Mouse (Mus musculus) hindbrain, embryonic 10.5 days (tissue): ENCODE data around the gene Clpp. TPM values are rescaled to one million over a fixed set of nuclear protein-coding genes. Genes with fewer than 3 reads are reported as not detected.

Experiments used
- DNase-seq: peaks from one replicate; pipeline ENCODE4 v3.0.0-alpha.2; 2017; ENCODE audit warnings: low spot score
- H3K27ac ChIP-seq: fragments of 300-500 bp; sonication (generic); 2 replicates; pipeline ENCODE4 v1.5.1; 2016; ENCODE audit warnings: mild to moderate bottlenecking, moderate library complexity
- H3K27me3 ChIP-seq: fragments of 300-500 bp; sonication (generic); 2 replicates; pipeline ENCODE4 v1.6.1; 2016; ENCODE audit warnings: mild to moderate bottlenecking; ENCODE audit not compliant: poor library complexity, insufficient read depth, severe bottlenecking
- H3K36me3 ChIP-seq: fragments of 300-500 bp; sonication (generic); 2 replicates; pipeline ENCODE4 v1.6.1; 2016; ENCODE audit warnings: mild to moderate bottlenecking, moderate library complexity
- H3K4me1 ChIP-seq: fragments of 300-500 bp; sonication (generic); replicated peaks from 2 replicates; pipeline ENCODE4 v1.6.1; 2016; ENCODE audit warnings: mild to moderate bottlenecking
- H3K4me3 ChIP-seq: fragments of 300-500 bp; sonication (generic); 2 replicates; pipeline ENCODE4 v1.5.1; 2016; ENCODE audit warnings: mild to moderate bottlenecking, moderate library complexity
- H3K9me3 ChIP-seq: fragments of 300-500 bp; sonication (generic); 2 replicates; pipeline ENCODE4 v1.6.1; 2016; ENCODE audit warnings: mild to moderate bottlenecking, moderate library complexity
- WGBS: fragments of 180-500 bp; shearing (Covaris S2); methylation state at CpG from one replicate; pipeline ENCODE4 v1.1.7; 2016; 5-methylcytosine and 5-hydroxymethylcytosine counted together
- polyA plus RNA-seq: library from polyadenylated mRNA; unstranded; fragments of >200 nt; fragmentation: Nextera tagmentation; extraction: Ambion mirVana; gene quantifications from 2 replicates; pipeline ENCODE4 v1.2.1, GENCODE M21; 2016

Clpp gene
- 166 and 170 TPM in 2 replicates for polyA plus RNA-seq

- peaks cover 37% of the 10 kb centered on the region for H3K36me3 ChIP-seq
- DNase-seq, result peak; percentile 94
- peak within 1 kb of the TSS; percentile 93 for H3K27ac ChIP-seq
- no peaks in the 10 kb centered on the region for H3K9me3 ChIP-seq
- peak within 1 kb of the TSS; percentile 87 for H3K4me3 ChIP-seq
- peaks cover 7% of the 10 kb centered on the region for H3K4me1 ChIP-seq
- H3K27me3 ChIP-seq, result no peaks in the 10 kb centered on the region
- under 1% methylated on average over 52 of the region's 52 CpGs for WGBS
Observed at GRCm38 (mm10) chr17:56990115-56990746, at the start of gene Clpp. Gene Clpp, plus strand, starts transcription at chr17:56990305.

- Histone ChIP-seq H3K27me3 (no peaks in the 10 kb centered on the region), H3K9me3 (no peaks in the 10 kb centered on the region), H3K4me3 (no peak overlapping the region), H3K36me3 (no peaks in the 10 kb centered on the region), H3K27ac (no peak overlapping the region), H3K4me1 (no peaks in the 10 kb centered on the region)
- peak; percentile 37 for DNase-seq
- WGBS, result 20% methylated on average over 3 of the region's 3 CpGs
Observed at GRCm38 (mm10) chr17:56950915-56951314, 39.2 kb upstream of the Clpp start.

- Histone ChIP-seq H3K27ac (no peak overlapping the region), H3K4me3 (no peak overlapping the region), H3K27me3 (no peaks in the 10 kb centered on the region), H3K4me1 (no peaks in the 10 kb centered on the region), H3K36me3 (no peaks in the 10 kb centered on the region), H3K9me3 (no peaks in the 10 kb centered on the region)
- WGBS, result 83% methylated on average over 1 of the region's 1 CpGs
- DNase-seq, result no peak
Observed at GRCm38 (mm10) chr17:56952639-56953038, 37.5 kb upstream of the Clpp start.

DNA sequence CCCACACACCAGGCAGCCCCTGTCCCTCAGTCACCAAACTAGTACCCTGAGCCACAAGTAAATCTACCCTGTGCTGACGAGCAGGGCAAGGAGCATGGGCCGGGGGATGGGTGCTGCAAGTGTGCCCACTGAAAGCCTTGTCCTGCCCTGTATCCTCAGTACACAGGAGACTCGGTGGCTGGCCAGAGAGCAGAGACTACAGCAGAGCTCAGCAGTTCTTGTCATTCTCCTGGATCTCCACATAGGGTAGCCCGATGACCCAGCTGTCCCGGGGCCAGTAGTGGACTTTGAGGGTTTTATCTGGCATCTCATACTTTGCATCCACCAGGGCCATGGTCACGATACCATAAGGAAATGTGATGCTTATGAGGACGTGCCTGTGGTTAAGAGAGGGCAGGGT lies 35.2 kb upstream of the Clpp start:
- Histone ChIP-seq H3K4me1 (0 out of 2 replicates have a peak, but pooled peaks cover 2% of the 10 kb centered on the region), H3K4me3 (no peak overlapping the region), H3K36me3 (no peaks in the 10 kb centered on the region), H3K27me3 (no peaks in the 10 kb centered on the region), H3K27ac (no peak overlapping the region), H3K9me3 (no peaks in the 10 kb centered on the region)
- WGBS, result 89% methylated on average over 7 of the region's 7 CpGs
- DNase-seq, result no peak

GRCm38 (mm10) chr17:56957763-56958429 lies 32.2 kb upstream of the Clpp start:
- DNase-seq, result no peak
- no peaks in the 10 kb centered on the region for H3K9me3 ChIP-seq
- 33% methylated on average over 11 of the region's 11 CpGs for WGBS
- H3K4me3 ChIP-seq, result no peak overlapping the region
- H3K36me3 ChIP-seq, result no peaks in the 10 kb centered on the region
- no peak overlapping the region for H3K27ac ChIP-seq
- 0 out of 2 replicates have a peak, but pooled peaks cover 2% of the 10 kb centered on the region for H3K4me1 ChIP-seq
- no peaks in the 10 kb centered on the region for H3K27me3 ChIP-seq

DNA sequence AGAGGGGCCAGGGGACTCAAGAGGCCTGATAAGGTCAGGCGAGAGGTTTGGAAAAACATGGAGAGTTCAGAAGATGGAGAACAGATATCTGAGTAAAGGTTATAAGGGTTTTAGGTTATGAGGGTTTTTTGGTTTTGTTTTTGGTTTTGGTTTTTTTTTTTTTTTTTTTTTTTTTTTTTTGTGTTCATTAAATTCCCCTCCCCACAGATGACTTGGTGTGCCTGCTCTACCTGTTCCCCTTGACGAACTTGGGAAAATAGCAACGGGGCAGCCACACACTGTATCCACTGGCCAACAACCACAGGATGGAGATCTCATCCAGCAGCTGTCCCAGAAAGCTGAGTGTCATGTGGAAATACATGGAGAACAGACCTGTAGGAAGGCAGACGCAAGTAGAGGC lies 31.4 kb upstream of the Clpp start:
- DNase-seq, result no peak
- Histone ChIP-seq H3K4me3 (no peak overlapping the region), H3K36me3 (no peaks in the 10 kb centered on the region), H3K4me1 (0 out of 2 replicates have a peak, but pooled peaks cover 2% of the 10 kb centered on the region), H3K9me3 (no peaks in the 10 kb centered on the region), H3K27ac (no peak overlapping the region), H3K27me3 (no peaks in the 10 kb centered on the region)
- WGBS, result 77% methylated on average over 4 of the region's 4 CpGs

GRCm38 (mm10) chr17:56961880-56962279 lies 28.2 kb upstream of the Clpp start:
- H3K27ac ChIP-seq, result no peak overlapping the region
- 90% methylated on average over 4 of the region's 4 CpGs for WGBS
- H3K9me3 ChIP-seq, result no peaks in the 10 kb centered on the region
- H3K27me3 ChIP-seq, result no peaks in the 10 kb centered on the region
- no peaks in the 10 kb centered on the region for H3K36me3 ChIP-seq
- H3K4me1 ChIP-seq, result 0 out of 2 replicates have a peak, but pooled peaks cover 2% of the 10 kb centered on the region
- no peak for DNase-seq
- H3K4me3 ChIP-seq, result no peak overlapping the region

DNA sequence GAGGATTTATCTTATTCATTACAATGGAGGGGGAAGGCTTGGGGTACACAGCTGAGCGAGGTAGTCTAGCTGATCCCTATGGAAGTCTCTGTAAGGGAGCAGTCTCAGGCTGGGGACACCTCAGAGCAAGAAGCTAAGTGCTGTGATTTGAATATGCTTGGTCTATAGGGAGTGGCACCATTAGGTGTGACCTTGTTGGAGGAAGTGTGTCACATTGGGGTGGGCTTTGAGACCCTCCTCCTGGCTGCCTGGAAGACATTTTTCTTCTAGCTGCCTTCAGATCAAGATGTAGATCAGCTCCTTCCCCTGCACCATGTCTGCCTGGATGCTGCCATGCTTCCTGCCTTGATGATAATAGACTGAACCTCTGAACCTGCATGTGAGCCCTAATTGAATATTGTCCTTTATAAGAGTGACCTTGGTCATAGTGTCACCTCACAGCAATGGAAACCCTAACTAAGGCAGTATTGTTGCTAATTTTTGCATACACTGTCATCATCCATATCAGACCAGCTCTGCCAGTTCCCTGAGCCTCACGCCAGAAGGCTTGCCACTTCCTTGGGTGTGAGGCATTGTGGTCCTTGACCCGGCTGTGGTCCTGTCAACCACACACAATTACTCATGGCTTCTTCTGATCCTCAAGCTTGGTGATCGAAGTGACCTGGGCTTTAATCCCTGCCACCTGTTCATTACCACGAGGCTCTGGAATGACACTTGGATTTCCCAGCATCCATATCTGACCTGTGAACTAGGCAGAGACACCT lies 27.3 kb upstream of the Clpp start:
- no peak overlapping the region for H3K27ac ChIP-seq
- 88% methylated on average over 5 of the region's 5 CpGs for WGBS
- H3K36me3 ChIP-seq, result no peaks in the 10 kb centered on the region
- no peak for DNase-seq
- no peak overlapping the region for H3K4me3 ChIP-seq
- H3K9me3 ChIP-seq, result no peaks in the 10 kb centered on the region
- 0 out of 2 replicates have a peak, but pooled peaks cover 2% of the 10 kb centered on the region for H3K4me1 ChIP-seq
- no peaks in the 10 kb centered on the region for H3K27me3 ChIP-seq

GRCm38 (mm10) chr17:56963646-56964045 lies 26.5 kb upstream of the Clpp start:
- DNase-seq, result no peak
- Histone ChIP-seq H3K4me3 (no peak overlapping the region), H3K9me3 (no peaks in the 10 kb centered on the region), H3K36me3 (no peaks in the 10 kb centered on the region), H3K27me3 (no peaks in the 10 kb centered on the region), H3K4me1 (no peaks in the 10 kb centered on the region), H3K27ac (no peak overlapping the region)
- 86% methylated on average over 6 of the region's 6 CpGs for WGBS

GRCm38 (mm10) chr17:56969321-56969720 lies 20.8 kb upstream of the Clpp start:
- WGBS, result 70% methylated on average over 3 of the region's 3 CpGs

GRCm38 (mm10) chr17:56970081-56970480 lies 20.0 kb upstream of the Clpp start:
- no peaks in the 10 kb centered on the region for H3K4me1 ChIP-seq
- H3K4me3 ChIP-seq, result no peak overlapping the region
- 69% methylated on average over 5 of the region's 5 CpGs for WGBS
- no peak overlapping the region for H3K27ac ChIP-seq
- no peak for DNase-seq
- H3K9me3 ChIP-seq, result no peaks in the 10 kb centered on the region
- no peaks in the 10 kb centered on the region for H3K36me3 ChIP-seq
- 0 out of 2 replicates have a peak, but pooled peaks cover 4% of the 10 kb centered on the region for H3K27me3 ChIP-seq

More at GRCm38 (mm10) chr17:56969321-56969720, 20.8 kb upstream of the Clpp start:
- Histone ChIP-seq H3K27ac (no peak overlapping the region), H3K9me3 (no peaks in the 10 kb centered on the region), H3K27me3 (0 out of 2 replicates have a peak, but pooled peaks cover 4% of the 10 kb centered on the region), H3K36me3 (no peaks in the 10 kb centered on the region), H3K4me3 (no peak overlapping the region), H3K4me1 (no peaks in the 10 kb centered on the region)
- no peak for DNase-seq

DNA sequence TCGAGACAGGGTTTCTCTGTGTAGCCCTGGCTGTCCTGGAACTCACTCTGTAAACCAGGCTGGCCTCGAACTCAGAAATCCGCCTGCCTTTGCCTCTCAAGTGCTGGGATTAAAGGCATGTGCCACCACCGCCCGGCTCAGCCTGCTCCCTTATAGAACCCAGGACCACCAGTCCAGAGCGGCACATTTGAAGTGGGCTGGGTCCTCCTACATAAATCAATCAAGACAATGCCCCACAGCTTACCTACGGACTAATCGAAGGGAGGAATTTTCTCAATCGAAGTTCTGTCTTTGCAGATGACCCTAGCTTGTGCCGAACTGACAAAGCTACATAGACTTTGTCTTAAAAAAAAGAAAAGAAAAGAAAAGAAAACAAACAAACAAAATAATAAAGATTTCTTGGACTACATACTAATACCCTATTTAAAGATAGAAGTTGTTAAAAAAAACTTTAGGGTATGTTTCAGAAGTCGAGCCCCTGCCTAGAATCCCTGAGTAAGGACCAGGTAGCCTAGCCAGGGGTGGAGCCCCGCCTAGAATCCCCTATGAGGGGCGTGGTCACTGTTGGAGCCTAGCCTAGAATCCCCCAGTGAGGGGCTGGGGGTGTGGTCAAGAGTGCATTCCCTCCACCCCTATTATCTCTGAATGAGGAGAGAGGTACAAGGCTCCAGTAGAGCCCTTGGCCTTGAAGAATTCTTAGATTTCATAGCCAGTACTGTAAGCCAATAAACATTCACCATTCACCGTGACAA lies 16.0 kb upstream of the Clpp start:
- H3K9me3 ChIP-seq, result no peaks in the 10 kb centered on the region
- no peaks in the 10 kb centered on the region for H3K4me1 ChIP-seq
- H3K4me3 ChIP-seq, result no peak overlapping the region
- WGBS, result 67% methylated on average over 14 of the region's 14 CpGs
- DNase-seq, result no peak
- H3K27me3 ChIP-seq, result 0 out of 2 replicates have a peak, but pooled peaks cover 4% of the 10 kb centered on the region
- H3K36me3 ChIP-seq, result no peaks in the 10 kb centered on the region
- H3K27ac ChIP-seq, result no peak overlapping the region
